Mouse (Mus musculus): ENCODE results near the gene Erbb2.

DNA sequence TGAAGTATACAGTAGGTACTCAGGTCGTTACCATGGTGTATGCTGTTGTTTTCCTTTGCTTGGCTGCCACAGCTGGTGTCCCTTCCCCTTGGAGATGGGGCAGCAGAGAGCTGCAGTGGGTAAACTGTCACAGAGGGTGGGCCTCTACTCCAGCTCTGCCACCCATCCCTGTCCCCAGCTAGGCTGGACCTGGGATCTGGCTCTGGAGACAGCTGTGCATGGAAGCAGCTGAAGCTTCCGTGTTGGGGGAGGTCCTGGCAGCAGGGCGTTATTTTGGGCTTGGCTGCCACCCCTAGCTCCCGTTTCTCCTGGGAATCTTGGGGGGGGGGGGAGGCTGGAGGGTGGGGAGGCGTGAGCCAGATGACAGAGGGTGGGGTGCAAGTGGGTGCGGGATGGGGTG, 6.0 kb downstream of the Erbb2 start:
- no peak for TF ChIP-seq POLR2A (IDR thresholded peaks at IDR 0.05; ENCODE audit: low read depth, low read length)
- no peak for TF ChIP-seq CTCF (IDR thresholded peaks at IDR 0.05; ENCODE audit: extremely low read depth, insufficient read depth, insufficient read length, insufficient replicate concordance)

All from spleen, adult 2 months (tissue).